Mouse (Mus musculus) CH12.LX (cell line): ENCODE results near the gene Vwa5b2. TPM values are rescaled to one million over a fixed set of nuclear protein-coding genes. Genes with fewer than 3 reads are reported as not detected.
A peak's percentile ranks its signal among the peaks of the same experiment; 100 is the strongest.

Experiments used
- DNase-seq: peaks from one replicate; pipeline ENCODE4 v3.0.0-alpha.2; 2013; ENCODE audit errors: extremely low read depth
- H3K27ac ChIP-seq: 2 replicates; pipeline ENCODE4 v1.5.1; 2012; ENCODE audit warnings: low read depth, mild to moderate bottlenecking, control low read depth, moderate library complexity; ENCODE audit not compliant: insufficient read depth
- H3K27me3 ChIP-seq: replicated peaks from 2 replicates; pipeline ENCODE3; 2012; ENCODE audit warnings: inconsistent platforms
- H3K36me3 ChIP-seq, 2 experiments: replicated peaks in 1 of 2; 2 replicates each; pipeline versions ENCODE3 to v1.6.1; 2012; ENCODE audit warnings: inconsistent platforms in 1 of 2, low read length in 1 of 2, mild to moderate bottlenecking in 1 of 2, mixed read lengths in 1 of 2, moderate library complexity in 1 of 2; ENCODE audit not compliant: control insufficient read depth in 1 of 2, insufficient read depth in 1 of 2
- H3K4me1 ChIP-seq, 2 experiments: 2 replicates each; pipeline ENCODE4 v1.6.1; 2012; ENCODE audit warnings: inconsistent platforms in 1 of 2, moderate library complexity in 1 of 2; ENCODE audit not compliant: insufficient read depth in 2 of 2, control insufficient read depth in 1 of 2
- H3K4me2 ChIP-seq: 2 replicates; pipeline ENCODE4 v1.6.1; 2012; ENCODE audit warnings: low read depth, mild to moderate bottlenecking, control low read depth; ENCODE audit not compliant: poor library complexity, insufficient read depth, severe bottlenecking
- H3K4me3 ChIP-seq, 3 experiments: fragments of 150-350 bp in 1 of 3; sonication (generic) in 1 of 3; replicated peaks in 1 of 3; 2 replicates each; pipeline versions ENCODE3 to v1.5.1; 2011 to 2012; ENCODE audit warnings: low read depth in 2 of 3, low read length in 2 of 3, mild to moderate bottlenecking in 2 of 3, moderate library complexity in 2 of 3, control low read depth in 1 of 3, improper control_type of control experiment in 1 of 3, inconsistent platforms in 1 of 3, mixed read lengths in 1 of 3; ENCODE audit not compliant: poor library complexity in 1 of 3
- H3K79me2 ChIP-seq: replicated peaks from 2 replicates; pipeline ENCODE4 v1.6.1; 2012; ENCODE audit warnings: mild to moderate bottlenecking, moderate library complexity; ENCODE audit not compliant: control insufficient read depth, poor library complexity, insufficient read depth, severe bottlenecking; ENCODE audit errors: extremely low read depth
- H3K9ac ChIP-seq: 2 replicates; pipeline ENCODE4 v1.6.1; 2012; ENCODE audit warnings: low read depth, mild to moderate bottlenecking, control low read depth, moderate library complexity; ENCODE audit not compliant: insufficient read depth
- H3K9me3 ChIP-seq: replicated peaks from 2 replicates; pipeline ENCODE3; 2012; ENCODE audit warnings: low read length, inconsistent platforms, mixed read lengths
- BHLHE40 ChIP-seq: IDR thresholded peaks from 2 replicates; pipeline ENCODE4 v1.6.1; 2011; ENCODE audit warnings: mild to moderate bottlenecking, low read depth, low read length, improper control_type of control experiment
- CHD1 ChIP-seq: IDR thresholded peaks from 2 replicates; pipeline ENCODE4 v1.6.1; 2012; ENCODE audit warnings: low read depth, low read length, improper control_type of control experiment, inconsistent platforms
- CHD2 ChIP-seq: IDR thresholded peaks from 2 replicates; pipeline ENCODE4 v1.6.1; 2011; ENCODE audit warnings: low read length, improper control_type of control experiment
- CTCF ChIP-seq, 2 experiments: IDR thresholded peaks in 1 of 2; conservative IDR thresholded peaks in 1 of 2; 2 replicates each; pipeline ENCODE4 v1.5.1; 2011 to 2012; ENCODE audit warnings: low read depth in 2 of 2, low read length in 2 of 2, improper control_type of control experiment in 1 of 2, inconsistent platforms in 1 of 2, mild to moderate bottlenecking in 1 of 2, moderate library complexity in 1 of 2
- E2F4 ChIP-seq: IDR thresholded peaks from 2 replicates; pipeline ENCODE4 v1.6.1; 2011; ENCODE audit warnings: low read depth, low read length, improper control_type of control experiment; ENCODE audit not compliant: insufficient replicate concordance
- ELF1 ChIP-seq: IDR thresholded peaks from 2 replicates; pipeline ENCODE4 v1.6.1; 2014; ENCODE audit warnings: low read depth, mild to moderate bottlenecking, inconsistent platforms, low read length, improper control_type of control experiment
- EP300 ChIP-seq: IDR thresholded peaks from 2 replicates; pipeline ENCODE4 v1.6.1; 2011; ENCODE audit warnings: low read length, improper control_type of control experiment
- ETS1 ChIP-seq: conservative IDR thresholded peaks from 2 replicates; pipeline ENCODE4 v1.6.1; 2012; ENCODE audit warnings: low read depth, mild to moderate bottlenecking, inconsistent platforms, low read length, improper control_type of control experiment, moderate library complexity
- GABPA ChIP-seq: IDR thresholded peaks from 2 replicates; pipeline ENCODE4 v1.6.1; 2012; ENCODE audit warnings: low read depth, low read length, improper control_type of control experiment, inconsistent platforms; ENCODE audit not compliant: insufficient replicate concordance
- HCFC1 ChIP-seq: IDR thresholded peaks from 2 replicates; pipeline ENCODE4 v1.6.1; 2012; ENCODE audit warnings: low read depth, mild to moderate bottlenecking, inconsistent platforms, low read length, improper control_type of control experiment
- IRF4 ChIP-seq: IDR thresholded peaks from 2 replicates; pipeline ENCODE4 v1.6.1; 2014; ENCODE audit warnings: low read depth, mild to moderate bottlenecking, inconsistent platforms, low read length, improper control_type of control experiment
- JUN ChIP-seq: IDR thresholded peaks from 2 replicates; pipeline ENCODE4 v1.6.1; 2011; ENCODE audit warnings: low read depth, mild to moderate bottlenecking, low read length, improper control_type of control experiment, moderate library complexity; ENCODE audit not compliant: insufficient read depth
- JUND ChIP-seq: conservative IDR thresholded peaks from 2 replicates; pipeline ENCODE4 v1.6.1; 2011; ENCODE audit warnings: low read depth, low read length, improper control_type of control experiment
- MAFK ChIP-seq: IDR thresholded peaks from 2 replicates; pipeline ENCODE4 v1.6.1; 2011; ENCODE audit warnings: low read length, improper control_type of control experiment; ENCODE audit not compliant: insufficient replicate concordance
- MAX ChIP-seq: IDR thresholded peaks from 2 replicates; pipeline ENCODE4 v1.6.1; 2011; ENCODE audit warnings: low read length, improper control_type of control experiment
- MAZ ChIP-seq: IDR thresholded peaks from 2 replicates; pipeline ENCODE4 v1.6.1; 2012; ENCODE audit warnings: low read depth, mild to moderate bottlenecking, inconsistent platforms, low read length, improper control_type of control experiment, moderate library complexity
- MXI1 ChIP-seq: IDR thresholded peaks from 2 replicates; pipeline ENCODE4 v1.6.1; 2011; ENCODE audit warnings: mild to moderate bottlenecking, low read depth, low read length, improper control_type of control experiment
- MYC ChIP-seq: IDR thresholded peaks from 2 replicates; pipeline ENCODE4 v1.6.1; 2011; ENCODE audit warnings: low read depth, mild to moderate bottlenecking, improper control_type of control experiment, low read length
- NRF1 ChIP-seq: IDR thresholded peaks from 2 replicates; pipeline ENCODE4 v1.6.1; 2014; ENCODE audit warnings: low read depth, mild to moderate bottlenecking, inconsistent platforms, low read length, improper control_type of control experiment, moderate library complexity
- PAX5 ChIP-seq: IDR thresholded peaks from 2 replicates; pipeline ENCODE4 v1.6.1; 2012; ENCODE audit warnings: low read length, inconsistent platforms, mixed read lengths
- POLR2A ChIP-seq: IDR thresholded peaks from 2 replicates; pipeline ENCODE4 v1.6.1; 2011; ENCODE audit warnings: low read depth, mild to moderate bottlenecking, improper control_type of control experiment, low read length
- POLR2AphosphoS2 ChIP-seq: IDR thresholded peaks from 2 replicates; pipeline ENCODE4 v1.6.1; 2011; ENCODE audit warnings: low read depth, low read length, improper control_type of control experiment
- RAD21 ChIP-seq: IDR thresholded peaks from 2 replicates; pipeline ENCODE4 v1.6.1; 2011; ENCODE audit warnings: low read depth, mild to moderate bottlenecking, low read length, improper control_type of control experiment, moderate library complexity
- RCOR1 ChIP-seq: conservative IDR thresholded peaks from 2 replicates; pipeline ENCODE4 v1.6.1; 2012; ENCODE audit warnings: low read depth, mild to moderate bottlenecking, inconsistent platforms, low read length, improper control_type of control experiment
- SIN3A ChIP-seq: IDR thresholded peaks from 2 replicates; pipeline ENCODE4 v1.6.1; 2012; ENCODE audit warnings: low read length, improper control_type of control experiment, inconsistent platforms
- SMC3 ChIP-seq: IDR thresholded peaks from 2 replicates; pipeline ENCODE4 v1.6.1; 2011; ENCODE audit warnings: low read depth, low read length, improper control_type of control experiment
- TBP ChIP-seq: conservative IDR thresholded peaks from 2 replicates; pipeline ENCODE4 v1.6.1; 2011; ENCODE audit warnings: low read depth, low read length, improper control_type of control experiment
- UBTF ChIP-seq: IDR thresholded peaks from 2 replicates; pipeline ENCODE4 v1.6.1; 2012; ENCODE audit warnings: low read depth, mild to moderate bottlenecking, inconsistent platforms, low read length, improper control_type of control experiment, moderate library complexity
- USF1 ChIP-seq: IDR thresholded peaks from 2 replicates; pipeline ENCODE4 v1.6.1; 2014; ENCODE audit warnings: low read depth, mild to moderate bottlenecking, inconsistent platforms, low read length, improper control_type of control experiment
- USF2 ChIP-seq: conservative IDR thresholded peaks from 2 replicates; pipeline ENCODE4 v1.6.1; 2011; ENCODE audit warnings: low read depth, low read length, improper control_type of control experiment
- ZC3H11A ChIP-seq: IDR thresholded peaks from 2 replicates; pipeline ENCODE4 v1.6.1; 2012; ENCODE audit warnings: low read depth, mild to moderate bottlenecking, inconsistent platforms, low read length, improper control_type of control experiment
- ZKSCAN1 ChIP-seq: IDR thresholded peaks from 2 replicates; pipeline ENCODE4 v1.6.1; 2012; ENCODE audit warnings: low read depth, inconsistent platforms, low read length, improper control_type of control experiment, borderline replicate concordance
- ZMIZ1 ChIP-seq: IDR thresholded peaks from 2 replicates; pipeline ENCODE4 v1.6.1; 2012; ENCODE audit warnings: low read depth, mild to moderate bottlenecking, inconsistent platforms, low read length, improper control_type of control experiment
- ZNF384 ChIP-seq: IDR thresholded peaks from 2 replicates; pipeline ENCODE4 v1.6.1; 2012; ENCODE audit warnings: low read depth, low read length, improper control_type of control experiment, inconsistent platforms
- dilution Hi-C: fragments of 300-500 bp; cut with MboI; formaldehyde crosslinking; loops from 2 replicates; pipeline ENCODE4 v1.14.3; 2020; ENCODE audit warnings: low sequenced_read_pairs; ENCODE audit not compliant: extremely low pct_unique_long_range_greater_than_20kb, extremely low pct_ligation_motif_present
- in situ Hi-C: fragments of 300-500 bp; cut with MboI; formaldehyde crosslinking; loops from 3 replicates; pipeline ENCODE4 v1.14.3; 2019; ENCODE audit warnings: low sequenced_read_pairs, low pct_ligation_motif_present, low pct_unique_long_range_greater_than_20kb, mixed read lengths
- polyA plus RNA-seq: library from polyadenylated mRNA; unstranded; fragments of >175 nt; gene quantifications from 2 replicates; pipeline ENCODE4 v1.2.1, GENCODE M21; 2012; ENCODE audit warnings: low read depth; ENCODE audit not compliant: insufficient read length
- total RNA-seq, 2 experiments: library from RNA; depleted of rRNA; stranded (reverse); fragments of 300-350 nt in 1 of 2; fragments of >200 nt in 1 of 2; gene quantifications; 2 replicates each; pipeline ENCODE4 v1.2.3; 2012 to 2014

Gene Vwa5b2
- total and polyA plus RNA-seq, 3 experiments = 0.29 TPM; not detected in 2

GRCm38 (mm10) chr16:20651076-20651946, 62.0 kb downstream of the Vwa5b2 start, which contains the start of gene Psmd2 (continued):
- TF ChIP-seq ETS1 (0 out of 2 replicates have a peak, but pooled peaks have one; percentile 26), USF2 (no peak), RAD21 (no peak), JUND (no peak), SMC3 (no peak), MAFK (0 out of 2 replicates have a peak, but pooled peaks have one; percentile 46), GABPA (peak; percentile 18; the same call in 1 of the 2 replicates), CHD2 (no peak), E2F4 (peak; percentile 68; the same call in 1 of the 2 replicates), MAX (peak; percentile 84), PAX5 (no peak), ZMIZ1 (peak; percentile 97), POLR2A (peak; percentile 99), ELF1 (peak; percentile 97)

GRCm38 (mm10) chr16:20651947-20652310, 62.7 kb downstream of the Vwa5b2 start:
- in situ Hi-C loops = no loop called here
- 0 out of 2 replicates have a peak overlapping the region, but pooled peaks have one; percentile 2 for H3K27ac ChIP-seq
- dilution Hi-C loops = no loop called here
- TF ChIP-seq MYC (no peak), IRF4 (no peak), USF2 (no peak), SIN3A (no peak), RAD21 (no peak), NRF1 (no peak), HCFC1 (no peak), JUN (no peak), CHD1 (0 out of 2 replicates have a peak, but pooled peaks have one; percentile 63), ZC3H11A (no peak), BHLHE40 (no peak), TBP (no peak), POLR2AphosphoS2 (no peak), GABPA (no peak), ZNF384 (no peak), CTCF (conservative IDR thresholded peaks at IDR 0.05 in 1 of 2, IDR thresholded peaks at IDR 0.05 in 1 of 2; ENCODE audit: low read depth in 2 of 2, low read length in 2 of 2) (no peak), RCOR1 (no peak), E2F4 (0 out of 2 replicates have a peak, but pooled peaks have one; percentile 4), ZMIZ1 (no peak), POLR2A (no peak), USF1 (no peak), PAX5 (no peak), ZKSCAN1 (0 out of 2 replicates have a peak, but pooled peaks have one; percentile 2), EP300 (no peak), MXI1 (0 out of 2 replicates have a peak, but pooled peaks have one; percentile 6), MAZ (no peak), UBTF (no peak), MAFK (no peak), MAX (no peak), CHD2 (no peak)

More at GRCm38 (mm10) chr16:20651947-20652310, 62.7 kb downstream of the Vwa5b2 start:
- H3K9me3 ChIP-seq = no peaks in the 10 kb centered on the region
- H3K4me2 ChIP-seq = peak overlapping the region; percentile 89; the same call in 1 of the 2 replicates
- peaks cover 25 to 35% of the 10 kb centered on the region in 2 experiments for H3K36me3 ChIP-seq
- DNase-seq = no peak
- peak overlapping the region; percentile 73 for H3K9ac ChIP-seq
- peak overlapping the region; percentile 71 to 97 (median 76) for H3K4me3 ChIP-seq
- H3K4me1 ChIP-seq = peaks cover 2 to 13% of the 10 kb centered on the region in 2 experiments; a peak in 3 of 4 replicates
- peaks cover 24% of the 10 kb centered on the region for H3K79me2 ChIP-seq
- H3K27me3 ChIP-seq = no peaks in the 10 kb centered on the region
